Mouse (Mus musculus) myocyte (in vitro differentiated cells): ENCODE measurements around the gene Naa25.

Experiments
- CEBPB ChIP-seq: IDR thresholded peaks from 2 replicates; pipeline ENCODE4 v1.6.1; 2011; ENCODE audit warnings: mild to moderate bottlenecking, moderate library complexity; ENCODE audit not compliant: poor library complexity, insufficient read depth, severe bottlenecking
- E2F4 ChIP-seq: IDR thresholded peaks from one replicate; pipeline ENCODE4 v1.6.1; 2011; ENCODE audit warnings: mild to moderate bottlenecking, control low read depth, moderate library complexity; ENCODE audit not compliant: insufficient read depth
- MAX ChIP-seq: IDR thresholded peaks from one replicate; pipeline ENCODE4 v1.6.1; 2011; ENCODE audit warnings: low read depth, mild to moderate bottlenecking, control low read depth
- MYOD1 ChIP-seq, 3 experiments: IDR thresholded peaks; one replicate each; pipeline ENCODE4 v1.6.1; 2011; ENCODE audit warnings: control low read depth in 2 of 3, low read depth in 2 of 3, mild to moderate bottlenecking in 2 of 3, moderate library complexity in 1 of 3; ENCODE audit not compliant: insufficient read length in 2 of 3, control insufficient read depth in 1 of 3
- MYOG ChIP-seq, 3 experiments: IDR thresholded peaks; one replicate each; pipeline ENCODE4 v1.6.1; 2011; ENCODE audit warnings: control low read depth in 2 of 3, low read depth in 2 of 3, mild to moderate bottlenecking in 2 of 3; ENCODE audit not compliant: insufficient read length in 2 of 3, control insufficient read depth in 1 of 3, insufficient read depth in 1 of 3
- POLR2A ChIP-seq: IDR thresholded peaks from one replicate; pipeline ENCODE4 v1.6.1; 2011; ENCODE audit warnings: low read depth, mild to moderate bottlenecking, control low read depth, moderate library complexity; ENCODE audit not compliant: insufficient read length
- POLR2AphosphoS2 ChIP-seq: IDR thresholded peaks from one replicate; pipeline ENCODE4 v1.6.1; 2011; ENCODE audit warnings: low read depth, control low read depth; ENCODE audit not compliant: insufficient read length
- SRF ChIP-seq: IDR thresholded peaks from one replicate; pipeline ENCODE4 v1.6.1; 2011; ENCODE audit warnings: low read depth; ENCODE audit not compliant: control insufficient read depth, insufficient read length
- USF1 ChIP-seq: IDR thresholded peaks from one replicate; pipeline ENCODE4 v1.6.1; 2011; ENCODE audit warnings: low read depth, mild to moderate bottlenecking, control low read depth, moderate library complexity

- TF ChIP-seq POLR2A = no peak
- no peak for TF ChIP-seq USF1
- TF ChIP-seq CEBPB = no peak
- no peak for TF ChIP-seq E2F4
- no peak for TF ChIP-seq POLR2AphosphoS2
- TF ChIP-seq SRF = no peak
- TF ChIP-seq MAX = no peak
- no peak for TF ChIP-seq MYOG (IDR thresholded peaks at IDR 0.05; ENCODE audit: control insufficient read depth in 1 of 3, insufficient read depth in 1 of 3, insufficient read length in 2 of 3, low read depth in 2 of 3)
- no peak for TF ChIP-seq MYOD1 (IDR thresholded peaks at IDR 0.05; ENCODE audit: control insufficient read depth in 1 of 3, insufficient read length in 2 of 3, low read depth in 2 of 3)
Measured at GRCm38 (mm10) chr5:121476040-121476439, 78.3 kb downstream of the Naa25 start.
